Mouse (Mus musculus): ENCODE measurements around the gene Rptor.

- no peak for TF ChIP-seq POLR2A (IDR thresholded peaks at IDR 0.05; ENCODE audit: borderline replicate concordance, insufficient read depth, low read length)
- no peak for TF ChIP-seq CTCF (IDR thresholded peaks at IDR 0.05; ENCODE audit: borderline replicate concordance, insufficient read depth, low read depth, low read length)
These were observed 329.1 kb downstream of the Rptor start for GRCm38 (mm10) chr11:119931809-119932208.
